Mouse (Mus musculus) midbrain, embryonic 10.5 days (tissue): Measurements from ENCODE around the gene Gm4707. TPM values are rescaled to one million over a fixed set of nuclear protein-coding genes. Genes with fewer than 3 reads are reported as not detected.

Experiments used
- DNase-seq: peaks from one replicate; pipeline ENCODE4 v3.0.0-alpha.2; 2017; ENCODE audit warnings: low spot score
- H3K27ac ChIP-seq: fragments of 300-500 bp; sonication (generic); replicated peaks from 2 replicates; pipeline ENCODE4 v1.5.1; 2016; ENCODE audit warnings: mild to moderate bottlenecking
- H3K27me3 ChIP-seq: fragments of 300-500 bp; sonication (generic); 2 replicates; pipeline ENCODE4 v1.6.1; 2016; ENCODE audit warnings: low read depth, mild to moderate bottlenecking; ENCODE audit not compliant: poor library complexity, severe bottlenecking
- H3K36me3 ChIP-seq: fragments of 300-500 bp; sonication (generic); 2 replicates; pipeline ENCODE4 v1.6.1; 2016; ENCODE audit warnings: mild to moderate bottlenecking, moderate library complexity
- H3K4me1 ChIP-seq: fragments of 300-500 bp; sonication (generic); 2 replicates; pipeline ENCODE4 v1.6.1; 2016
- H3K4me3 ChIP-seq: fragments of 300-500 bp; sonication (generic); 2 replicates; pipeline ENCODE4 v1.5.1; 2016; ENCODE audit warnings: mild to moderate bottlenecking, moderate library complexity
- H3K9me3 ChIP-seq: fragments of 300-500 bp; sonication (generic); replicated peaks from 2 replicates; pipeline ENCODE4 v1.6.1; 2016; ENCODE audit warnings: mild to moderate bottlenecking
- WGBS: fragments of 180-500 bp; shearing (Covaris S2); methylation state at CpG from one replicate; pipeline ENCODE4 v1.1.7; 2016; 5-methylcytosine and 5-hydroxymethylcytosine counted together
- polyA plus RNA-seq: library from polyadenylated mRNA; unstranded; fragments of >200 nt; fragmentation: Nextera tagmentation; extraction: Ambion mirVana; gene quantifications from 2 replicates; pipeline ENCODE4 v1.2.1, GENCODE M21; 2016

Gm4707 gene
- polyA plus RNA-seq, result 4.8 and 4.9 TPM in 2 replicates

GRCm38 (mm10) chr17:71459818-71460217 lies at the start of gene Gm4707:
TSS of gene Gm4707 (minus strand) at chr17:71459918.
- Histone ChIP-seq H3K4me3 (no peak within 1 kb of the TSS), H3K9me3 (no peaks in the 10 kb centered on the region), H3K36me3 (peaks cover 88% of the 10 kb centered on the region), H3K27me3 (no peaks in the 10 kb centered on the region), H3K27ac (no peak within 1 kb of the TSS), H3K4me1 (no peaks in the 10 kb centered on the region)
- DNase-seq, result no peak
- 97% methylated on average over 2 of the region's 2 CpGs for WGBS

GRCm38 (mm10) chr17:71506832-71507231 lies 47.1 kb upstream of the Gm4707 start:
- Histone ChIP-seq H3K36me3 (peaks cover 97% of the 10 kb centered on the region), H3K27ac (no peak overlapping the region), H3K4me1 (no peaks in the 10 kb centered on the region), H3K9me3 (no peaks in the 10 kb centered on the region), H3K4me3 (no peak overlapping the region), H3K27me3 (no peaks in the 10 kb centered on the region)
- 91% methylated on average over 8 of the region's 8 CpGs for WGBS
- DNase-seq, result no peak

DNA sequence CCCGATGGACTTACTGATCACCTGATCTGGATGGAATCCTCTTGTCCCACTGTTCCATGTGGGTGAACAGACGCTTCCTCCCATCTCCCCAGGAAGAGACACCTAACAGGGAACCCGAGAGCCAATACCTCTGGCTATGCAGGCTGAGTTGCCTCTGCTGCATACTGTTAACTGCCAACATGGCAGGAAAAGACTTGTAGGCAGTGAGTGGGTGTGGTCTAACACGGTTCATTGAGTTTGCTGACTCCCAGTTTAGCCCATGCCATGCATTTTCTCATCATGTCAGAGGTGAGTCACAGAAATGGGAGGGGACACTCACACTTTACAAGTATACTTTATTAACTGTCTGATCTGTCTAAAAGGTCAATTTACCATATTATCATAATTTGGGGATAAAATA lies 36.1 kb upstream of the Gm4707 start:
- no peak overlapping the region for H3K27ac ChIP-seq
- no peaks in the 10 kb centered on the region for H3K27me3 ChIP-seq
- DNase-seq, result no peak
- no peaks in the 10 kb centered on the region for H3K9me3 ChIP-seq
- peaks cover 66% of the 10 kb centered on the region for H3K36me3 ChIP-seq
- no peaks in the 10 kb centered on the region for H3K4me1 ChIP-seq
- 92% methylated on average over 4 of the region's 4 CpGs for WGBS
- H3K4me3 ChIP-seq, result no peak overlapping the region

DNA sequence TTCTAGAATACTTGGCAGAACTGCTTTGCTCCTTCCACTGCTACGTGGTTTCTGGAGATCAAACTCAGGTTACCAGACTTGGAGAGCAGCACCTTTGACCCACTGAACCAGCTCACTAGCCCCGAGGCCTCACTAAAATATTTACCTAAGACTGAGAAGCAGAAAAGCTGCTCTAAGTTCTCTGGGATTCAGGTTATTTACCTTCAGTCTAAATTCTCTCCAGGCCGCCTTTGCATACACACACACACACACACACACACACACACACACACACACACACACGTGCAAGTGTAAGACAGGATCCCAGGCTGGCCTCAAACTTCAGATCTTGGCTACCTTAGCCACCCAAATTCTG lies 31.6 kb upstream of the Gm4707 start:
- Histone ChIP-seq H3K27me3 (no peaks in the 10 kb centered on the region), H3K4me3 (no peak overlapping the region)

DNA sequence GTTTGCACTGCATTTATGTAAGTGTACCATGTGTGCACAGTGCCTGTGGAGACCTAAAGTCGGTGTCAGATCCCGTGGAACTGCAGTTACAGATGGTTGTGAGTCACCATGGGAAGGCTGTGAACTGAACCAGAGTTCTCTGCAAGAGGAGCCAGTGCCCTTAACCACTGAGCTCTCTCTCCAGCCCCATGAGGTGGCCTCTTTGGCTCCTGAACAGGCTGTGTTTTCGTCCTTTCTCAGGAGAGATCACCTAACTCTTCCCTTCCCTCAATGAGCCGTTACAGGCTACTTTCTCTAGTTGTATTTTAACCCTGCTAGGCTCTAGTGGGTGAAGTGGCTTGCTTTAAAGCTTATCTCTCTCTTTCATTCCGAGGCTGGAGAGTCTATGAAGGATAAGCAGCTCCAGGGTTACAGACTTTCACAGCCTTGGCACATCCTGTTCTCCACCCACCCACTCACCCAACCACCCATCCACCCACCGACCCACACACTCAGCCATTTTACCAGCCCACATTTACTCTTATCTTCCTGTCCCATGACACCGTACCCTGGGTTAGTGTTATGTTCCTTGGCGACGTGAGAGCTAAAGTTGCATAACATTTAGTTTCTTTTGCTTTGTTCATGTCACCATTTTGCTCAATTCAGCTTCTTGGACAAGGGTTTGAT lies 31.1 kb upstream of the Gm4707 start:
- Histone ChIP-seq H3K27ac (no peak overlapping the region), H3K4me3 (no peak overlapping the region), H3K4me1 (peaks cover 5% of the 10 kb centered on the region), H3K36me3 (peaks cover 16% of the 10 kb centered on the region), H3K9me3 (no peaks in the 10 kb centered on the region), H3K27me3 (no peaks in the 10 kb centered on the region)
- DNase-seq, result no peak
- 84% methylated on average over 9 of the region's 9 CpGs for WGBS

More for the DNA sequence above, 31.6 kb upstream of the Gm4707 start:
- peaks cover 21% of the 10 kb centered on the region for H3K36me3 ChIP-seq
- WGBS, result 78% methylated on average over 4 of the region's 4 CpGs
- H3K27ac ChIP-seq, result no peak overlapping the region
- DNase-seq, result no peak
- H3K9me3 ChIP-seq, result no peaks in the 10 kb centered on the region
- no peaks in the 10 kb centered on the region for H3K4me1 ChIP-seq

- Histone ChIP-seq H3K4me1 (peaks cover 9% of the 10 kb centered on the region), H3K9me3 (no peaks in the 10 kb centered on the region), H3K27me3 (no peaks in the 10 kb centered on the region), H3K27ac (no peak overlapping the region), H3K36me3 (peaks cover 7% of the 10 kb centered on the region), H3K4me3 (no peak overlapping the region)
- 88% methylated on average over 9 of the region's 9 CpGs for WGBS
- DNase-seq, result no peak
These were observed 30.2 kb upstream of the Gm4707 start for GRCm38 (mm10) chr17:71489703-71490461.

DNA sequence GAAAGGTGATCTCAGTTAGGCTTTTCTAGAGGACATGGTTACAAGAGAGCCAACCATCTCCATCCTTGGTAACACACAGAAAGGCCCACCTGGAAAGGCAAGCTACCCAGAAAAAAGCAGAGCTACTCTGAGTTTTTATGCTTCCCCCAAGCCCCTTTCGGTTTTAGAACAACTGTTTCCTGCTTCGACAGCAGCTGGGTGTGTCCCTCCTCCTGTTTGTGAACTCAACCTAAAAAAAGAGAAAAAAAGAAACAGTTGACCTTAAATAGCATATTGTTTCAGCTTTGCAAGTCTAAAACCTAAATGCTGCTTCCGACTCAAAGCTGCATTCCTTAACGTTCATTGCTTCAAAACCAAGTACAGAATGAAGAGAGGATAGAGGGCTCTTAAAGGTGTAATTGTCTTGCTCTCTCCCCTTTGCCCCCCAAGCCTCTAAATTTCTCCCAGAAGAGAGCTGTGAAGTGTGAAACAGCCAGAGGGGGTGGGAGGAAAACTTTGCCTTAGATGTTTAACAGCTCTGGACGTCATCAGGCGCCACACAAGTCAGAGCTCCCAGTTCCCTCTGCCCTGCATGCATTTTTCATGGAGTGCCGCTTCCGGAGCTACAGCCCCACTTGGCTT lies 26.6 kb upstream of the Gm4707 start:
- no peak for DNase-seq
- peaks cover 9% of the 10 kb centered on the region for H3K4me1 ChIP-seq
- H3K27me3 ChIP-seq, result no peaks in the 10 kb centered on the region
- no peak overlapping the region for H3K4me3 ChIP-seq
- WGBS, result 60% methylated on average over 8 of the region's 8 CpGs
- no peaks in the 10 kb centered on the region for H3K9me3 ChIP-seq
- no peak overlapping the region for H3K27ac ChIP-seq
- no peaks in the 10 kb centered on the region for H3K36me3 ChIP-seq

GRCm38 (mm10) chr17:71485791-71486230 lies 26.1 kb upstream of the Gm4707 start:
- Histone ChIP-seq H3K36me3 (no peaks in the 10 kb centered on the region), H3K9me3 (no peaks in the 10 kb centered on the region), H3K27me3 (no peaks in the 10 kb centered on the region), H3K27ac (no peak overlapping the region), H3K4me3 (no peak overlapping the region), H3K4me1 (peaks cover 9% of the 10 kb centered on the region)
- no peak for DNase-seq
- 74% methylated on average over 12 of the region's 12 CpGs for WGBS

DNA sequence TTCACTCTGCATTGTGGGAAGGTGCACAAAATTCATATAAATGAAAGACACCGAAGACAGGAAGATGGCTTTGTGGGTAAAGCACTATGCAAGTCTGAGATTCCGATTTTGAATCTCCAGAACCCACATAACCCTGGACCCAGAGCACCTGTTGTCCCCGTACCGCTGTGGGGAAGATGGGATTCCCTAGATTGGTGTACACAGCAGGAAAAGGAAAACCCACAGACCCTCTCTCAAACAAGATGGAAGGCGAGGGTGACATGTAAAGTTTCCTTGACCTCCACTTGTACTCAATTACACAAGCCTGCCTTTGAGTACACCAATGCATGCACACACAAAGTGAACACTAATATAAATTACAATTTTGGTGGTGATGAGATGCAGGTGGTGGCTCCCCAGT lies 25.0 kb upstream of the Gm4707 start:
- no peaks in the 10 kb centered on the region for H3K27me3 ChIP-seq
- H3K27ac ChIP-seq, result no peak overlapping the region
- peaks cover 9% of the 10 kb centered on the region for H3K4me1 ChIP-seq
- WGBS, result 89% methylated on average over 5 of the region's 5 CpGs
- no peaks in the 10 kb centered on the region for H3K36me3 ChIP-seq
- no peak for DNase-seq
- no peaks in the 10 kb centered on the region for H3K9me3 ChIP-seq
- no peak overlapping the region for H3K4me3 ChIP-seq

DNA sequence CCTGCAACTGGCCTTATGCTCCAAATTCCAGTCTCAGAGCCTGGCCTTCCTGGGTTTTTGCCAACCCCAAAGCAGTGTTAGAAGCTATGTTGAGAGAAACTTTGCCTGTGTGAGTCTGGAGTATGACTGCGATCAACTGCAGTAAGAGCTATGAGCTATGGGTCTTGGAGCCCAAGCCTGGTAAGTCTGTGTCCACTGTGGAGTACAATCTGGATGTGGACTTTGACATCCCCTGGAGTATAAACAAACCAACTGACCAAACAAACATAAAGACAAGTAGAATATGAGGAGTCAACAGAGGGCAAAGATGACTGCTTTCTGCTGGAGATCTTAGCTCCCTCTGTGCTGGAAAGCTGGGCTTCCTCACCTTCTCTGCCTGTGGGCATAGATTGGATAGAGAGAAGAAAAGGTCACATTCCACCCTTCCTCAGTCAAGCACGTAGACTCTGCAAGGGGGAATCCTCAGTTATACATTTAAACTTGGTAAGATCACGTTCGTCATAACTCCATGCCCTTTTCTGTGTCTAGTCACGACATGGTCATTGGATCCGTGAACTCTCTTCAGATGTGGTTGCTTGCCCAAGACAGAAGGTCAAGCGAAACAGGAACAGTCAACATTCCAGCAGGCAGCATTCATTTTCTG lies 23.8 kb upstream of the Gm4707 start:
- Histone ChIP-seq H3K4me3 (no peak overlapping the region), H3K27me3 (no peaks in the 10 kb centered on the region), H3K9me3 (no peaks in the 10 kb centered on the region), H3K36me3 (no peaks in the 10 kb centered on the region), H3K27ac (no peak overlapping the region), H3K4me1 (peaks cover 9% of the 10 kb centered on the region)
- 87% methylated on average over 7 of the region's 7 CpGs for WGBS
- DNase-seq, result no peak

- H3K4me1 ChIP-seq, result peaks cover 6% of the 10 kb centered on the region; the same call in 1 of the 2 replicates
- WGBS, result 72% methylated on average over 5 of the region's 5 CpGs
These were observed 19.7 kb upstream of the Gm4707 start for GRCm38 (mm10) chr17:71479381-71479901.

GRCm38 (mm10) chr17:71477481-71477880 lies 17.8 kb upstream of the Gm4707 start:
- Histone ChIP-seq H3K9me3 (no peaks in the 10 kb centered on the region), H3K27me3 (no peaks in the 10 kb centered on the region), H3K4me1 (peaks cover 21% of the 10 kb centered on the region), H3K36me3 (peaks cover 3% of the 10 kb centered on the region; the same call in 1 of the 2 replicates), H3K27ac (no peak overlapping the region), H3K4me3 (no peak overlapping the region)
- no peak for DNase-seq
- 92% methylated on average over 8 of the region's 8 CpGs for WGBS

More at GRCm38 (mm10) chr17:71479381-71479901, 19.7 kb upstream of the Gm4707 start:
- Histone ChIP-seq H3K9me3 (no peaks in the 10 kb centered on the region), H3K27me3 (no peaks in the 10 kb centered on the region), H3K27ac (no peak overlapping the region), H3K36me3 (no peaks in the 10 kb centered on the region), H3K4me3 (no peak overlapping the region)
- DNase-seq, result no peak
